Mouse (Mus musculus): ENCODE results near the gene Smug1. TPM values are rescaled to one million over a fixed set of nuclear protein-coding genes. Genes with fewer than 3 reads are reported as not detected.

Gene Smug1
- polyA plus RNA-seq, 2 experiments from 2014 or later, result 6.0 to 8.1 TPM

DNA sequence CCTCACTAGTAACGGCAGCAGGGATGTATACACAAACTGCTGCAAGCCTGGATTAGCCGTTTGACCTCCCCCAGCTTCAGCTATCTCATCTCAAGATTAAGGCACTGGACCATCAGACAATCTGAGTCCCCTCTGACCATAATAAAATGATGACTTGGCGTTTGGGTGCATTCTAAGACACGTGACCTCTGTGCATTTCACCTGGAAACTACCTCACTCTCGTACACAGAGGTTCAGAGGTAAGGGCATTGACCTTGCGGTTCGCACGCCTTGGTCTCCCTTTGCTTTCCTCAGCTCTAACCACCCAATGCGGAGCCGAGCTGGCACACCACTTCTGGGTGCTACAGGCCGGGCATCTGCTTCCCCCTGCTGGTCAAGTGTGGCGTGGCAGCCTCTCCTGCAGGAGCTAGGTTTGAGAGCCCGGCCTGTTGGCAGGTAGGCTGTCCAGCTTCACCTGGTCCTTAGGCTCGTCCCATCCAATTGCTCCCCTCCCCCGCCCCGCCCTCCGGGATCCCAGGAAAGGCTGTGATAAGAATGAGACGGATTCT lies 10.1 kb upstream of the Smug1 start:
- peak; percentile 81 for ATAC-seq

GRCm38 (mm10) chr15:103173251-103173650 lies 6.4 kb upstream of the Smug1 start:
- ATAC-seq, result no peak

- ATAC-seq, result peak; percentile 28
Observed at GRCm38 (mm10) chr15:103172537-103172936, 5.6 kb upstream of the Smug1 start.

- ATAC-seq, result no peak
Observed at GRCm38 (mm10) chr15:103171276-103171675, 4.4 kb upstream of the Smug1 start.

- no peak for ATAC-seq
Observed at GRCm38 (mm10) chr15:103170316-103170679, 3.4 kb upstream of the Smug1 start.

DNA sequence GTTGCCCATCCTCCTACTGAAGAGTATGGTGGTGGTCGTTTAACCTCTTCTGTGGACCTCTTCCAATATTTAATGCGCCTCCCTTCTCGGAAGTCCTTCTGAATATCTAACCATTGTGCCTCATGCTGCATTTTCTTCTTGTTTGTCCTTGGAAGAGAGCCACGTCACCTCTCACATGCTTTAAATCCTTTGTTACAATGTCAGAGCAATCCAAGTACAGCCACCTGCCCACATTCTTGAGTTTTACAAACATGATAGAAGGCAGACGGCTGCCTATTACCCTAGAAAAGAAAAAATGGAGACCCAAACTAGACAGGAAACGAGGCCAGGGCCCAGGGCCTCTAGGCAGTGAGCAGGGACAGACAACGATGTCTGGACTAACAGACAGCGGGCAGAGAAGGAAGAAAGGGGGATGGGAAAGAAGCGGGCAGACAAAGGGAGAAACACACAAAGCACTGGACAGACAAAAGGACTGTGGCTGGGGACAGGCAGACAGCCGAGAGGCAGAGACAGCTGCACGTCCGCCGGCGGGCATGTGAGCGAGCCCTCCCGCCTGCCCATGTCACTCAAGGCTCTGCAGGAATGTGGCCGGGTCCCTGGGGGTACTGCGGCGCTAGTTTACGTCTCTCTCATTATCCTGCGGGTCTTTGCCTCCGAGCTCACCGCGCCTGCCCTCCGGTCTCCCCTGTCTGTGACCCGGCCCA lies 2.9 kb upstream of the Smug1 start:
- no peak for ATAC-seq

DNA sequence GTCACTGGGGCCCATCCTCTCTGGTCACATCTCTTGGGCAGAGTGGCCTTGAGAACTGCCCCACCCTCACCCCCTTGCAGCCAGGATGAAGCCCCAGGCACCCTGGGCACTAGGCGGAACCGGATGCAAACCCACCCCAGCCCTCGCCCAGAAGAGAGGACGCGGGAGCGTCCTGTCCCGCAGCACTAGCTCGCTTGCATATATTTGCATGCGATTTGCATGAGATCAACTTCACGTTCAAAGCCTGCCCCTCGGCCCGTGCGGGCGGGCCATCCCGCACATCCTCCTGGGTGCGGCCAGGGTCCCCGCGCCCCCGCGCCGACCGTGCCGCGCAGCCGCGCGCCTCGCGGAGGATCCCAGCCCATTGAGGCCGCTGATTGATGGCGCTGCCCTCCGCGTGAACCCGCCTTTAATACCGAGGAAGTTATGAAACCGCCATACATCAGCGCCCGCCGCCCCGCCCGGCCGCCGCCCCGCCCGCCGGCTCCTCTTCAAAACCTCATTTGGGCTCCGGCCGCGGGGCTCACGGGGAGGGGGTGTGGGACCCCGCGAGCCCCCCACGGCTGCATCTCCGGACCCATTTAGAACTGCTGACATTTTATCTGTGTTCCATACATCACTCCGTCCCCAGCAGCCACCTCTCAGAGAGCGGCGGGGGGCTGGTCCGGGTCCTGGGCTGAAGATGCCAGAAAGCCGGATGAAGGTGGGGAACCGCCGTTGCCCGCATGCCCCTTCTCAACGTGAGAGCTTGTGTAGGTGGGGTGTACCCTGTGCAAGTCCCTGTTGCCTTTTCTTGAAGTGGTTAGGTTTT lies 2.1 kb upstream of the Smug1 start:
- ATAC-seq, result peak; percentile 74

GRCm38 (mm10) chr15:103167786-103168185 lies 894 bp upstream of the Smug1 start:
- no peak for ATAC-seq

- ATAC-seq, result no peak
Observed at GRCm38 (mm10) chr15:103165924-103166323, 968 bp downstream of the Smug1 start.

GRCm38 (mm10) chr15:103165379-103165778 lies 1.5 kb downstream of the Smug1 start:
- ATAC-seq, result peak; percentile 42

DNA sequence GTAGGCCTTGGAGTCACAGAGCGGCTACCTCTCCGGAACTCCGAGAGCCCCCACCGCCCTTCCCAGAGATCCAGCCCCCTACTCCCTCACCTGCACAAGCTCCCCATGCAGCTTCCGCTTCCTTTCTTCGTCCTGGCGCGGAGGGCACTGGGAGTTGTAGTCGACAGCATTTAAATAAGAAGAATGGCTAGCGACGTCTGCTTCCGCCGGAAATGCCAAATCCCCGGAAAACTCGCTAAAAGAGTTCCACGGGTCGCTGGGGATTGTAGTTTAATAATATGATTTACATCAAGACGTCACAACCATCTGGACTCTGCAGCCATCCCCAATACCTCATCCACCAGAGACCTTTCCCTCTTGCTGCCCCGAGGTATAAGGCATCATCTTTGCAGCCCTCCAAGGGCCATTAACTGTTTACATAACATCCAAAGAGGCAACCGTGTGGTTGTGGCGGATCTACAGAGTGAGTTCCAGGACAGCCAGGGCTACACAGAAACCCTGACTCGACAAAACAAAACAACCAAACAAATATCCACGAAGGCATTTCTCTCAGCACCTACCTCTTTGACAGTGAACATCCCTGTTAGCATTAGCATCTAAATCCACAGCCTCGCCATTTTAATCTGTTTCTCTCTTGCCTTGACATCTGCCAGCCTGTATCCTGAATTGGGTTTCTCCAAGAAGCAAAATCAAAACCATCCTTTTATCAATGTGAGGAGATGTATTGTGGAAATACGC lies 3.5 kb downstream of the Smug1 start:
- ATAC-seq, result peak; percentile 96

GRCm38 (mm10) chr15:103157585-103157984 lies 9.3 kb downstream of the Smug1 start:
- ATAC-seq, result no peak

- ATAC-seq, result no peak
Observed at GRCm38 (mm10) chr15:103156890-103157289, 10.0 kb downstream of the Smug1 start.

- no peak for ATAC-seq
Observed at GRCm38 (mm10) chr15:103155366-103156321, 11.2 kb downstream of the Smug1 start.

GRCm38 (mm10) chr15:103152890-103153610 lies 13.8 kb downstream of the Smug1 start:
- ATAC-seq, result peak; percentile 34

- no peak for ATAC-seq
Observed at GRCm38 (mm10) chr15:103152371-103152770, 14.5 kb downstream of the Smug1 start.

- ATAC-seq, result no peak
Observed at GRCm38 (mm10) chr15:103147779-103148178, 19.1 kb downstream of the Smug1 start.

- no peak for ATAC-seq
Observed at GRCm38 (mm10) chr15:103147422-103147690, 19.5 kb downstream of the Smug1 start.

DNA sequence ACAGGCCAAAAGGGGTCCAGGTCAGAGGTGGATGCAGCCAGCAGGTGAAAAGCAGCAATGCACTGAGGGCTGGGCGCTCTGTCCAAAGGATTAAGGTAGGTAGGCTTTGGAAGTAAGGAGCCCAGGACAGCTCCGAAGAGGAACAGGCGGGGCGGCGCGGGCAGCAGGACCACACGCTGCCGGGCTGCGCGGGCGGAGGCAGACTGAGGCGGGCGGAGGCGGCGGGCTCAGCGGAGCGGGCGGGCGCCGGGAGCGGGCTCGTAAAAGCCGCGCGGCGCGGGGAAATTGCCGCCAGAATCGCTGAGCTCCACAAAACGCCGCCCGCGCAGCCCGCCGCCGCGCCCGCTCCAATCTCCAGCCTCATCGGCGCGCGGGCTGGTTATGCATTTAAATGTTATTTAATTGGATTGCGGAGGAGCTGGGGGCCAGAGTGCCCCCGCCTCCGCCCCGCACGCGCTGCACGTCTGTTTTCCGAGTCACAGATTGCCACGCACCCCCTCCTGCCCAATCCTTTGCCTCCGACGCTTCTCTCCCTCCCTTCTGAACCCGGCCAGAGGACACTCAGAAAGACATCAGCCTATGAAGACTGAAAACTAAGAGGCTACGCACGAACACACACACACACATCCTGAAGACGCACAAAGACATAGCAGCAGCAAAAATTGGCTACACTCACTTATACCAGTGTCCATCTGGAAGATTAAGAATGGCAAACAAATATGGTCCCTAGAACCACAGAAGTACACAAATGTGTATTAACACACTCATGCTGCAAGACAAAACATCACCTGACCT lies 20.1 kb downstream of the Smug1 start:
- ATAC-seq, result no peak

DNA sequence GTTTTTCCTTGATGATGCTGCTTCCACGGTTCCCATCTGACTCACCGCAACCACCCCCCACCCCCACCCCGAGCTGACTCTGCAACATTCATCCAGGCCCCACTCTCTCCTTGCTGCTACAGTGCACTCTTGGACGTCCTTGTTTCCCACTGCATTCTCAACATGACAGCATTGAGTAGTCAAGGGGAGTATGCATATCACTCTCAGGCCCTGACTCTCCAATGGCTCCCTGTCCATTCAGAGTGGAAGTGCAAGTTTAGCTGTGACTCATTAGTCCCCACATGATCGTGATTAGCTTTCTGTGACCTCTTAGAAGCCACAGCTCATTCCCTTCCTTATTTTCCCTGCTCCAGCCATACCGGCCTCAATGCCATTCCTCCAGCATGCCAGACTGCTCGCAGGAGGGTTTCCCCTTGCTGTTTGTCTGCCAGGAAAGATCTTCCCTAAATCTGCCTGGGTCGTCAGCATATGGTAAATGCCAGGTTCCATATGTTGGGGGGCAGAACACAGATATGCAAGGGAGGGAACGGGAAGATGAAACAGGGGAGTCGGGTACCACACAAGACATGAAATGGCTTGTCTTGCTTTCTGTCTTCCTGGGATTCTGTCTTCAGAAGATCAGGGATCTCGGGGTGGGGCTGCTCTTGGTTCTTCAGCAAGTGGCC lies 21.1 kb downstream of the Smug1 start:
- ATAC-seq, result no peak

Measured in CD4-positive, CD25-positive, alpha-beta regulatory T cell, adult 4 months (primary cell).